Mouse (Mus musculus): ENCODE results near the gene Dkk3. TPM values are rescaled to one million over a fixed set of nuclear protein-coding genes. Genes with fewer than 3 reads are reported as not detected.

Dkk3 gene
- polyA plus RNA-seq, 1 experiment from 2014 or later, result 33.1 TPM

DNA sequence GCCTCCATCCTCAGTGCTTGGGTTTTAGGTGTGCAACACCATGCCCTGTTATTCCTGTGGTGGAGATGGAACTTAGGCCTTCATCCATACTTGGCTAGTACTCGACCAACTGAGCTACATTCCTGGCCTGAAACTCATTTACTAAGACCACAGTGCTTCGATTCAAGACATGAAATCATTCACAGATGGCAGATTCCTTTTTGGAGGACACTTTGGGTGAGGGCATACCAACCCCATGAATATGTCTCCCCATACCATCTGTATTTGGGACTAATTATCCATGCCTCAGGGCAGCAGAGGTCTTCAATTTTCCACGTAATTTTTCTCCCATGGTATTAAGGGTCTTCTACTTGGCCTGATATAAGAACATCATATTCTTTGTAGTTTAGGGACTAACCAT is 16.2 kb downstream of the Dkk3 start:
- Histone ChIP-seq H3K4me1 (peaks cover 7% of the 10 kb centered on the region; the same call in 1 of the 2 replicates), H3K4me3 (replicated peaks) (no peak overlapping the region), H3K4me2 (no peak overlapping the region), H3K9me3 (no peaks in the 10 kb centered on the region), H3K27ac (no peak overlapping the region), H3K36me3 (no peaks in the 10 kb centered on the region), H3K27me3 (replicated peaks) (no peaks in the 10 kb centered on the region), H3K9ac (no peak overlapping the region)
- 75% methylated on average over 3 of the region's 3 CpGs for WGBS
- ATAC-seq (ENCODE audit: insufficient read depth, low FRiP score, low read depth), result no peak

DNA sequence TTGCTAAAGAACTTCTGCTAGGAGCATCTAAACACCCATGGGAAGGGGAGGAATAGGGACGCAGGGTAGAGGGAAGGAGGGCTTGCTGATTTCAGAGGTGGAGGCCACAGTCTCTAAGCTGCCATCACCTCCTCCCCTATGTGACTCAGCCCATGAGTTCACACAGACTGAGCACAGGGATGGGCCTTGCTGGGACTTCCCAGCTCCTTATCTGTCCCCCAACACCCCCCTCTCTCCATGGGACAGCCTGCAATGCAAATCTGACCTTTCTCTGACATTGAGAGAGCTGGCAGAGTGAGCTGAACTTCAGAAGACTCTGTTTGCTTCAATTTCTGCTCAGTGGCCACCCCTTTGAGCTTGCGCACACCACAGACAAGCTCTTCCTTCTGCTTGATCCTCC is 18.1 kb downstream of the Dkk3 start:
- Histone ChIP-seq H3K27ac (no peak overlapping the region), H3K4me1 (peaks cover 7% of the 10 kb centered on the region; the same call in 1 of the 2 replicates), H3K9ac (no peak overlapping the region), H3K4me2 (no peak overlapping the region), H3K9me3 (no peaks in the 10 kb centered on the region), H3K36me3 (no peaks in the 10 kb centered on the region), H3K27me3 (replicated peaks) (no peaks in the 10 kb centered on the region), H3K4me3 (replicated peaks) (no peak overlapping the region)
- 93% methylated on average over 2 of the region's 2 CpGs for WGBS
- no peak for ATAC-seq (ENCODE audit: insufficient read depth, low FRiP score, low read depth)

- 70% methylated on average over 11 of the region's 11 CpGs for WGBS
- ATAC-seq (ENCODE audit: insufficient read depth, low FRiP score, low read depth), result no peak
- Histone ChIP-seq H3K4me3 (replicated peaks) (no peak overlapping the region), H3K36me3 (no peaks in the 10 kb centered on the region), H3K27ac (0 out of 2 replicates have a peak overlapping the region, but pooled peaks have one; percentile 8), H3K4me2 (no peak overlapping the region), H3K27me3 (replicated peaks) (no peaks in the 10 kb centered on the region), H3K4me1 (peaks cover 7% of the 10 kb centered on the region; the same call in 1 of the 2 replicates), H3K9me3 (no peaks in the 10 kb centered on the region), H3K9ac (no peak overlapping the region)
Measured at GRCm38 (mm10) chr7:112138509-112139405, 20.1 kb downstream of the Dkk3 start.

DNA sequence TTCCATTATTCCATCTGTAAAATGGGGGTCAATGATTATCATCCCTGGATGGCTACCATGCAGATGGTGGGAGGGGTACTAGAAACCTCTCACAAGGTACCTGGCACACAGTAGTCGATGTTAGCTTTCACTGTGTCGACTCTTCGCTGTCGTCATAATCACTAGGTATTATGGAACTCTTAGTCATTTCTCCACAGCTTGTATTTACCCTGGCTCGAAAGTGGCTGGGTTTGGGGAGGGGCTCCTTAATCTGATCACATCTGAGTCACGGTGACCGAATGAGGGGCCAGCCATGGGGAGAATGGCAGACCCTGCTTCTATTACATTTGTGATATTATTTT is 20.7 kb downstream of the Dkk3 start:
- Histone ChIP-seq H3K4me3 (replicated peaks) (no peak overlapping the region), H3K4me1 (peaks cover 2% of the 10 kb centered on the region; the same call in 1 of the 2 replicates), H3K9ac (no peak overlapping the region), H3K4me2 (no peak overlapping the region), H3K27ac (0 out of 2 replicates have a peak overlapping the region, but pooled peaks have one; percentile 8), H3K9me3 (no peaks in the 10 kb centered on the region), H3K27me3 (replicated peaks) (no peaks in the 10 kb centered on the region), H3K36me3 (no peaks in the 10 kb centered on the region)
- 0 out of 2 replicates have a peak, but pooled peaks have one; percentile 36 for ATAC-seq (ENCODE audit: insufficient read depth, low FRiP score, low read depth)
- WGBS, result 69% methylated on average over 7 of the region's 7 CpGs

DNA sequence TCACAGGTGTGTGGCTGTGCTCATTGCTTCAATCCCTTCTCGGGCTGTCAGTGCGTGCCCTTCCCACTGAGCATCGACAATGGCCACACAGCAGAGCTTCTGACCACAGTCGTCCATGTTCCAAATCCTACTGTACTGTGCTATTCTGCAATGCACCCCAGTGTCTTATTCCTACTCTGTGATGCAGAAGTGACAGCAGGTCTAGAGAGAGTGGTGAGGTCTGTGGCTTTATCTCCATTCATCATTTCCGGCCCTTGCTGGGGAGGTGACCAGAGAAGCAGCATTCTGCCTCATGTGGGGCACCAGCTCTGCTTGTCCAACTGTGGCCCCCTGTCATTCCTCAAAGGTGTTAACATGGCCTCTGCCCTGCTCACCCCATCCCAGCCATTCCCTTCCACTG is 22.3 kb downstream of the Dkk3 start:
- Histone ChIP-seq H3K9ac (no peak overlapping the region), H3K4me1 (no peaks in the 10 kb centered on the region), H3K27me3 (replicated peaks) (no peaks in the 10 kb centered on the region), H3K27ac (no peak overlapping the region), H3K36me3 (no peaks in the 10 kb centered on the region), H3K9me3 (no peaks in the 10 kb centered on the region), H3K4me3 (replicated peaks) (no peak overlapping the region), H3K4me2 (no peak overlapping the region)
- no peak for ATAC-seq (ENCODE audit: insufficient read depth, low FRiP score, low read depth)
- 79% methylated on average over 5 of the region's 5 CpGs for WGBS

DNA sequence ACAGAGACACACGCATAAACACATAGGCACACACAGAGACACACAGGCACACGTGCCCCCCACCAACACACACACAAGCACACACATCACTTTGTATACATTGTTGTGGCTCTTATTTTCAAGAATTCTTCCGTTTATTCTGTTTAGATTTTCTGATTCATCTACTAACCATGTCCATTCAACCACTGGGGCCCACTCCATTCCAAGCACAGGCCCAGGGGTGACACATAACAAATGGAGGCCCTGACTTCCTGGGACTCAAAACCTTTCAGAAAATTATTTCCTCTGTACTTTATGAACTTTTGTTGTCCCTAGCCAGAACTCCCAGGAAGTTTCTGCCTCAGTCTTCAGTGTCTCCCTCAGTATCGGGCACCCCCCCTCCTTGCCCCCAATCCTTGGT is 23.7 kb downstream of the Dkk3 start:
- no peak overlapping the region for H3K27ac ChIP-seq
- ATAC-seq (ENCODE audit: insufficient read depth, low FRiP score, low read depth), result no peak
- H3K9ac ChIP-seq, result no peak overlapping the region
- WGBS, result 79% methylated on average over 4 of the region's 4 CpGs
- H3K4me3 ChIP-seq (replicated peaks), result no peak overlapping the region
- no peaks in the 10 kb centered on the region for H3K4me1 ChIP-seq
- H3K27me3 ChIP-seq (replicated peaks), result no peaks in the 10 kb centered on the region
- no peaks in the 10 kb centered on the region for H3K9me3 ChIP-seq
- H3K4me2 ChIP-seq, result no peak overlapping the region
- no peaks in the 10 kb centered on the region for H3K36me3 ChIP-seq

DNA sequence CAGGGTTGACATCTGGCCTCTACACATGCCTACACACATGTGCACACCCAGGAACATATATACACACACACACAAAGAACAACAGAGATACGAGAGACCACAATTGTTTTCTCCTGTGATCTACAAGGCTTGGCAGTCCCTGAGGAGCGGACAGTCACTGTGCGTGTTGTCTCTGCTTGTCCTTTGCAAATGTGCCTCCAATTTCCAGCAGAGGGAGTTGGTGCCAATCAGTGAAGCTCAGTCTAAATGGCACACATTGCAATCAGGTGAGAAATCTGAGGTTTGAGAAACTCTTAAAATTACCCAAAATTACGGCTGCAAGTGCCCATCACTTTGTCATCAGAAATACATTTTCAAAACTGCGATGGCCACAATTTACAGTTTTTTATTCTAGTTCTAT is 25.6 kb downstream of the Dkk3 start:
- no peaks in the 10 kb centered on the region for H3K9me3 ChIP-seq
- H3K9ac ChIP-seq, result no peak overlapping the region
- no peak overlapping the region for H3K27ac ChIP-seq
- no peak overlapping the region for H3K4me2 ChIP-seq
- ATAC-seq (ENCODE audit: insufficient read depth, low FRiP score, low read depth), result no peak
- H3K4me1 ChIP-seq, result no peaks in the 10 kb centered on the region
- no peak overlapping the region for H3K4me3 ChIP-seq (replicated peaks)
- 86% methylated on average over 5 of the region's 5 CpGs for WGBS
- H3K27me3 ChIP-seq (replicated peaks), result no peaks in the 10 kb centered on the region
- no peaks in the 10 kb centered on the region for H3K36me3 ChIP-seq

DNA sequence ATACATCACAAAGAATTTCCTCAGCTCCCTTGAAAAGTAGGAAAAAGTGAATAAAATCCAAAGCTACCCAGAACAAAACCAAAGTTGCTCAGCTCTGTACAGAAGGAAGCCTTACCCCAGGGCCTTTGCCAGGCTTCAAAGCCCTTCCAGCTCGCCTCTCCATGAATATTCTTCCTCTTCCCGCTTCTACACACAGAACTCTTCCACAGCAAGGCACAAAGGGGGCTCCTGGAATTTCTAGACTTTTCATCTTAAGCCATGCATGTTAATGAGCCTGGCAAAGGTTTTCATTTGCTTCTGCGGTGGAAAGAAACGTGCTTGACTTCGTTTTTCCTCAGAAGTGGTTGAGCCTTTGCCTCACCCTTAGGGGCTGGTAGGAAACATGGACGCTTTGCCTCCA is 26.9 kb downstream of the Dkk3 start:
- Histone ChIP-seq H3K9me3 (no peaks in the 10 kb centered on the region), H3K4me3 (replicated peaks) (no peak overlapping the region), H3K27ac (no peak overlapping the region), H3K9ac (no peak overlapping the region), H3K4me1 (no peaks in the 10 kb centered on the region; the same call in 1 of the 2 replicates), H3K27me3 (replicated peaks) (no peaks in the 10 kb centered on the region), H3K4me2 (no peak overlapping the region), H3K36me3 (no peaks in the 10 kb centered on the region)
- WGBS, result 82% methylated on average over 6 of the region's 6 CpGs
- no peak for ATAC-seq (ENCODE audit: insufficient read depth, low FRiP score, low read depth)

DNA sequence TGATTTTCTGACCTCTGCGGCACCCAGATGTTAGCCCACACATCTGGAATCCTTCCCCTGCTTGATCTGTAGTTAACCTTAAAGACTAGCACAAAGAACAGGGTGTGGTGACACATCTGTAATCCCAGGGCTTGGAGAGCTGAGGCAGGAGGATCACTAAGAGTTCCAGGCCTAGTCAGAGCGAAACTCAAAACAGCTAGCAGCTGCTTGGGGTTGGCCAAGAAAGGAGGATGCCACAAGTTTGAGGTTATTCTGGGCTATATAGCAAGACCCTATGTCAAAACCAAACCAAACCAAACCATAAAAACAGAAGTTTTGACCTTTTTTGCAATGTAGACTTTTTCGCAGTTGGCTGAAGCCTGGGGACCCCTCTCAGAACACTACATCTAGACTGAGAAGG is 28.2 kb downstream of the Dkk3 start:
- Histone ChIP-seq H3K27me3 (replicated peaks) (no peaks in the 10 kb centered on the region), H3K27ac (no peak overlapping the region), H3K9ac (no peak overlapping the region), H3K36me3 (no peaks in the 10 kb centered on the region), H3K4me2 (no peak overlapping the region), H3K4me3 (replicated peaks) (no peak overlapping the region), H3K9me3 (no peaks in the 10 kb centered on the region), H3K4me1 (no peaks in the 10 kb centered on the region; the same call in 1 of the 2 replicates)
- no peak for ATAC-seq (ENCODE audit: insufficient read depth, low FRiP score, low read depth)
- WGBS, result 94% methylated on average over 3 of the region's 3 CpGs

DNA sequence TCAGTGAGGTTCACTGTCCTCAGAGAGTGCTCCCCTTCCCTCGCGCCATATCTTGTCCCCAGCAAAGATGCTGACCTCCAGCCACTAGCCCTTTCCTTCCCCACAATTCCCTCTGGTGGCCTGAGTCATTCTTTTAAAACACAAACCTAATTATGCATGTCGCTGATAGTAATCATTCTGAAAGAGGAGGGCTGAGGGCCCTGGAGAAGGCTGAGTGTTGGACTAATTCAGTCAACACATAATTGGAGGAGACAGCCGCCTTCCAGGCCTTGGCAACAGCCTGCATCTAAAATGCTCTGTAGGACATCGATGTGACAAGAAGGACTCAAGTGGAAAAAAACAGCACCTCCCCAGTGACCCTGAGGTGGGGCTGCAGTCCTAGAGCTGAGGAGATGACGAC is 29.0 kb downstream of the Dkk3 start:
- no peaks in the 10 kb centered on the region; the same call in 1 of the 2 replicates for H3K4me1 ChIP-seq
- no peak overlapping the region for H3K4me3 ChIP-seq (replicated peaks)
- H3K9ac ChIP-seq, result no peak overlapping the region
- H3K4me2 ChIP-seq, result no peak overlapping the region
- 86% methylated on average over 6 of the region's 6 CpGs for WGBS
- no peak for ATAC-seq (ENCODE audit: insufficient read depth, low FRiP score, low read depth)
- no peak overlapping the region for H3K27ac ChIP-seq
- H3K27me3 ChIP-seq (replicated peaks), result no peaks in the 10 kb centered on the region
- H3K36me3 ChIP-seq, result no peaks in the 10 kb centered on the region
- H3K9me3 ChIP-seq, result no peaks in the 10 kb centered on the region

GRCm38 (mm10) chr7:112128810-112129209 is 30.0 kb downstream of the Dkk3 start:
- H3K9me3 ChIP-seq, result no peaks in the 10 kb centered on the region
- no peaks in the 10 kb centered on the region for H3K27me3 ChIP-seq (replicated peaks)
- H3K4me2 ChIP-seq, result no peak overlapping the region
- no peaks in the 10 kb centered on the region for H3K36me3 ChIP-seq
- no peaks in the 10 kb centered on the region; the same call in 1 of the 2 replicates for H3K4me1 ChIP-seq
- H3K27ac ChIP-seq, result no peak overlapping the region
- no peak overlapping the region for H3K4me3 ChIP-seq (replicated peaks)
- no peak for ATAC-seq (ENCODE audit: insufficient read depth, low FRiP score, low read depth)
- no peak overlapping the region for H3K9ac ChIP-seq
- 60% methylated on average over 4 of the region's 4 CpGs for WGBS

DNA sequence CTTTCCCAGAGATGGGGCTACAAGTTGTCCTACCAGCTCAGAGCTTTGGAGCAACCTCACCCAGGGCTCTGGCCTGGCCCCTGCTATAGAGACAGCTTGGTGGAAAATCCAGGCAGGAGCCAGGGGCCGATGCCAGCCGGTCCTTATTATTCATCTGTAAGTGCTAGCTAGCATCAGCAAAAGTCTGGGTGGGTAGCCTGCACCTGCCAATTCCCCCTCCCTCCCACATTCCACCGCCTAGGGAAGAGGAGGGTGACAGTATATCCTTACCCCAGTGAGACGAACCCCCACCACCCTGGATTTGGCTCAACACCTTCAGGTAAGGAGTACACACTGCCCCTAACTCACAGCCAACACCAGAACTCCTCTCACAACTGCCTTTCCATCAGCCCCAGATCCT is 30.9 kb downstream of the Dkk3 start:
- WGBS, result 79% methylated on average over 4 of the region's 4 CpGs
- no peak overlapping the region for H3K27ac ChIP-seq
- ATAC-seq (ENCODE audit: insufficient read depth, low FRiP score, low read depth), result no peak

More for the DNA sequence above, 30.9 kb downstream of the Dkk3 start:
- no peaks in the 10 kb centered on the region for H3K9me3 ChIP-seq
- H3K4me3 ChIP-seq (replicated peaks), result no peak overlapping the region
- no peaks in the 10 kb centered on the region; the same call in 1 of the 2 replicates for H3K4me1 ChIP-seq
- H3K36me3 ChIP-seq, result no peaks in the 10 kb centered on the region
- H3K4me2 ChIP-seq, result no peak overlapping the region
- H3K27me3 ChIP-seq (replicated peaks), result no peaks in the 10 kb centered on the region
- no peak overlapping the region for H3K9ac ChIP-seq

Measured in stomach, embryonic 15.5 days (tissue).